Mouse (Mus musculus): ENCODE measurements around the gene Pirb.

DNA sequence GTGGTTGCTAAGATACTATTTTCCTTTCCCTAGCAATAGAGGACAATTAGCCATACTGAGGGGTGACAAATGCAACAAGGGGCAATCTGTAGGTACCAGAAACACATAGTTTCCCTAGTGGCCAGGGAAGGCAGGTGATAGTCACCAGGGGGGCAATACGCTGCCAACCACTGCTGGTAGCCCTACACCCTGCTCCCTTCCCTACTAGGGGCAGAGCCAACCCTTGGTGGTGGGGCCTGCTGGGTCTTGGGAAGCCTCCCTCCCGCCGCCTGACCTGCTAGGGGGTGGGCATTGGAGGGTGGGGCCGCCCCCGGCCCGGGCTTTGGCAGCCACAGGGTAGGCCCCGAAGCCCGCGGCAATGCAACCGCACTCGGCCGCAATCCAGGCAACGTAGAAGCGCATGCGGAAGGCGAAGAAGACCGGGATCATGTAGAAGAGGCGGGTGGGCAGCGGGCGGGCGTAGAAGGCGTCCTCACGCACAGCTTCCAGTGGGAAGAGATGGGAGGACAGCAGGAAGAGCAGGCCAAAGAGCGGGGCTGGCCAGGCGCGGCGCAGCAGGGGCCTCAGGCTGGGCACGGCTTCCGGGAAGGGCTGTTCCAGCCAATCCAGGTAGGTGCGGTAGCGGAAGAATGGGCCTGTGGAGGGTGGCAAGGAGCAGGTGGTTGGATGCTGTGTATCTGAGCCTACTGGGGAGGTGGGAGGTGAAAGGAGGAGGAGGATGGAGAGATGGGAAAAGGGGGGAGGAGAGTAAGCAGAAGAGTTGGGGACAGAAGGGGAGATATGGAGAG lies 34.6 kb downstream of the Pirb start:
- TF ChIP-seq CTCF (IDR thresholded peaks at IDR 0.05) (no peak), POLR2A (IDR thresholded peaks at IDR 0.05; ENCODE audit: insufficient read depth, low read depth, low read length) (no peak)
